In genomic region chr11:118225056-118225836, GRCm38 (mm10) we compare ENCODE assay signal across 17 mouse cellular contexts. TPM values are rescaled to one million over a fixed set of nuclear protein-coding genes. Genes with fewer than 3 reads are reported as not detected.
DNase-seq lines count a peak whose midpoint lies in the region; ATAC-seq and TF ChIP-seq lines count a peak whose summit lies in the region.
"Had no signal": no experiment of that assay in that cellular context is flagged by ENCODE, and none has a peak within 500 bp of the region (broad histone marks: within the 10 kb centered on the region; RNA-seq: fewer than 3 reads in every experiment).

No protein-coding gene starts in this region.

- TF ChIP-seq POLR2A in brain, embryonic 14.5 days (IDR thresholded peaks at IDR 0.05; ENCODE audit: borderline replicate concordance, extremely low read depth, insufficient read depth, insufficient read length, poor library complexity, severe bottlenecking) = no peak

- 0 out of 2 replicates have a peak overlapping the region, but pooled peaks have one; percentile 52 for H3K27ac ChIP-seq in hindbrain, embryonic 13.5 days
- H3K27ac ChIP-seq in hindbrain, embryonic 11.5 days (ENCODE audit: low read depth, low read length) = no peak overlapping the region
- peak overlapping the region; percentile 48 for H3K27ac ChIP-seq in embryonic facial prominence, embryonic 10.5 days (replicated peaks)
- H3K27ac ChIP-seq: left cerebral cortex, adult 2 months; liver, embryonic 13.5 days had no signal

- H3K27me3 ChIP-seq in hindbrain, embryonic 13.5 days = no peaks in the 10 kb centered on the region
- no peaks in the 10 kb centered on the region for H3K27me3 ChIP-seq in hindbrain, embryonic 11.5 days (ENCODE audit: control insufficient read depth, insufficient read depth, low read length)
- H3K27me3 ChIP-seq in embryonic facial prominence, embryonic 10.5 days (replicated peaks; ENCODE audit: low read depth, poor library complexity, severe bottlenecking) = no peaks in the 10 kb centered on the region
- H3K27me3 ChIP-seq: CH12.LX; liver, embryonic 13.5 days had no signal

- no peak for TF ChIP-seq CTCF in brain, embryonic 14.5 days (IDR thresholded peaks at IDR 0.05; ENCODE audit: borderline replicate concordance, extremely low read depth, insufficient read depth, insufficient read length)

- H3K36me3 ChIP-seq in hindbrain, embryonic 13.5 days = no peaks in the 10 kb centered on the region
- H3K36me3 ChIP-seq in hindbrain, embryonic 11.5 days (ENCODE audit: control insufficient read depth, insufficient read depth, low read length) = no peaks in the 10 kb centered on the region
- H3K36me3 ChIP-seq in embryonic facial prominence, embryonic 10.5 days (replicated peaks) = no peaks in the 10 kb centered on the region
- H3K36me3 ChIP-seq: liver, embryonic 13.5 days had no signal

- no peak for ATAC-seq in hindbrain, embryonic 13.5 days (ENCODE audit: low FRiP score)
- no peak for ATAC-seq in hindbrain, embryonic 11.5 days (ENCODE audit: low FRiP score)

- no peak overlapping the region for H3K4me3 ChIP-seq in hindbrain, embryonic 13.5 days
- no peak overlapping the region for H3K4me3 ChIP-seq in hindbrain, embryonic 11.5 days (ENCODE audit: low read depth, low read length)
- H3K4me3 ChIP-seq in embryonic facial prominence, embryonic 10.5 days = no peak overlapping the region
- H3K4me3 ChIP-seq: left cerebral cortex, adult 2 months; liver, embryonic 13.5 days had no signal

- intact Hi-C loops in left cerebral cortex, postnatal 25 days (cut with DNase I) = no loop called here
- intact Hi-C loops in heart, postnatal 10 days (cut with DNase I) = no loop called here

- no peak overlapping the region for H3K4me2 ChIP-seq in hindbrain, embryonic 13.5 days
- no peak overlapping the region for H3K4me2 ChIP-seq in hindbrain, embryonic 11.5 days (replicated peaks; ENCODE audit: low read depth, low read length)
- H3K4me2 ChIP-seq: liver, embryonic 13.5 days had no signal

- no peak overlapping the region for H3K9ac ChIP-seq in hindbrain, embryonic 13.5 days
- H3K9ac ChIP-seq in hindbrain, embryonic 11.5 days (ENCODE audit: low read depth, low read length) = no peak overlapping the region
- H3K9ac ChIP-seq: liver, embryonic 13.5 days had no signal

- H3K4me1 ChIP-seq in hindbrain, embryonic 13.5 days (replicated peaks) = peaks cover 19% of the 10 kb centered on the region
- H3K4me1 ChIP-seq in hindbrain, embryonic 11.5 days (replicated peaks; ENCODE audit: control insufficient read depth, insufficient read depth, low read length) = no peaks in the 10 kb centered on the region
- peaks cover 35% of the 10 kb centered on the region for H3K4me1 ChIP-seq in embryonic facial prominence, embryonic 10.5 days

- H3K9me3 ChIP-seq in hindbrain, embryonic 13.5 days = no peaks in the 10 kb centered on the region
- H3K9me3 ChIP-seq in hindbrain, embryonic 11.5 days (ENCODE audit: control insufficient read depth, low read length) = no peaks in the 10 kb centered on the region
- H3K9me3 ChIP-seq in embryonic facial prominence, embryonic 10.5 days = no peaks in the 10 kb centered on the region
- H3K9me3 ChIP-seq: liver, embryonic 13.5 days had no signal

- no peak for DNase-seq in hindbrain, embryonic 11.5 days (ENCODE audit: low spot score)
- DNase-seq in brain, embryonic 14.5 days (ENCODE audit: low read depth) = peak; percentile 73
- DNase-seq in embryonic facial prominence, embryonic 10.5 days (ENCODE audit: low spot score) = no peak
- DNase-seq in induced T-regulatory cell, adult 2 months (ENCODE audit: low read depth) = peak; percentile 67
- DNase-seq in left cerebral cortex, postnatal 25 days (ENCODE audit: low spot score in 2 of 2) = no peak
- no peak for DNase-seq in frontal cortex, postnatal 25 days (ENCODE audit: low spot score in 2 of 2)
- no peak for DNase-seq in heart, postnatal 10 days
- DNase-seq: adrenal gland, postnatal 10 days; cerebellum, adult 9-11 months; gastrocnemius, postnatal 10 days; heart, postnatal 4 days; kidney, adult 9 months; liver, embryonic 13.5 days; right cerebral cortex, postnatal 14 days had no signal

- whole genome bisulfite sequencing in hindbrain, embryonic 13.5 days = 78% methylated on average over 12 of the region's 12 CpGs
- 82% methylated on average over 12 of the region's 12 CpGs for WGBS in hindbrain, embryonic 11.5 days
- WGBS in embryonic facial prominence, embryonic 10.5 days = 65% methylated on average over 12 of the region's 12 CpGs

RNA-seq across cellular contexts. Expression of gene Cyth1, which starts 23.1 kb away (rescaled TPM):
- polyA plus RNA-seq in hindbrain, embryonic 13.5 days (2015; fragmentation: Nextera tagmentation; extraction: Ambion mirVana) = 24.0 and 24.4 TPM in 2 replicates
- 16.5 and 16.7 TPM in 2 replicates for polyA plus RNA-seq in hindbrain, embryonic 11.5 days (2014; fragmentation: Nextera tagmentation; extraction: Ambion mirVana)
- polyA plus RNA-seq in brain, embryonic 14.5 days (2012; rRNA removed) = 35.9 and 36.8 TPM in 2 replicates
- 15.5 and 15.8 TPM in 2 replicates for polyA plus RNA-seq in embryonic facial prominence, embryonic 10.5 days (2016; fragmentation: Nextera tagmentation; extraction: Ambion mirVana)
- total RNA-seq in left cerebral cortex, postnatal 25 days (2021) = 10 to 100 TPM; 64.9 to 70.1 TPM
- 10 to 100 TPM; 51.2 to 59.7 TPM for total RNA-seq in heart, postnatal 10 days (2021)

Comparison
In these comparisons a context has a peak if more than half of its experiments do, and no peak if none do; other contexts are left out.
1. DNase-seq: peak in brain, embryonic 14.5 days (single experiment) and induced T-regulatory cell, adult 2 months (single experiment); none in hindbrain, embryonic 11.5 days (single experiment), embryonic facial prominence, embryonic 10.5 days (single experiment), left cerebral cortex, postnatal 25 days (0 of 2), frontal cortex, postnatal 25 days (0 of 2) and heart, postnatal 10 days (0 of 2).